Mouse (Mus musculus): Measurements from ENCODE around the gene Arfgap1.

Arfgap1 gene

GRCm38 (mm10) chr2:180986449-180986848 lies 19.4 kb downstream of the Arfgap1 start, which contains the start of gene Col20a1:
Gene Col20a1 (plus strand): TSS chr2:180986535.
- no peak for DNase-seq

DNA sequence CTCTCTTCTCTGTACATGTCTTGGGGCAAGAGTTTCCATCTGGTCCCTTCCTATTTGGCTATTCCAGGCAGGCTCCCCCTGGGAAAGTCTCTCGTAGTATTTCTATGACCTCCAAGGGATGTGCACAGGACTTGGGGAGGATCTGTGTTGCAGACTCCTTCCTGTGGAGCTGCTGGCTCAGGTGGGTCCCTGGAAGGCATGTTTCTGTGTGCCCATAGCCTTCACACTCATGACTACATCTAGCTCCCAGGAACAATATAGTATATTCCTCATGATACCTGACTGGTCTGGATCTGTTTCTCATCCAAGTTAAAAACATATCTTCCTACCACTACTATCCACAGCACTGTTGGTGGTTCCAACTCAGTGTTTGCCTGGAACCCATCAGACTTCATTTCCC lies 20.0 kb downstream of the Arfgap1 start:
- no peak for DNase-seq

DNA sequence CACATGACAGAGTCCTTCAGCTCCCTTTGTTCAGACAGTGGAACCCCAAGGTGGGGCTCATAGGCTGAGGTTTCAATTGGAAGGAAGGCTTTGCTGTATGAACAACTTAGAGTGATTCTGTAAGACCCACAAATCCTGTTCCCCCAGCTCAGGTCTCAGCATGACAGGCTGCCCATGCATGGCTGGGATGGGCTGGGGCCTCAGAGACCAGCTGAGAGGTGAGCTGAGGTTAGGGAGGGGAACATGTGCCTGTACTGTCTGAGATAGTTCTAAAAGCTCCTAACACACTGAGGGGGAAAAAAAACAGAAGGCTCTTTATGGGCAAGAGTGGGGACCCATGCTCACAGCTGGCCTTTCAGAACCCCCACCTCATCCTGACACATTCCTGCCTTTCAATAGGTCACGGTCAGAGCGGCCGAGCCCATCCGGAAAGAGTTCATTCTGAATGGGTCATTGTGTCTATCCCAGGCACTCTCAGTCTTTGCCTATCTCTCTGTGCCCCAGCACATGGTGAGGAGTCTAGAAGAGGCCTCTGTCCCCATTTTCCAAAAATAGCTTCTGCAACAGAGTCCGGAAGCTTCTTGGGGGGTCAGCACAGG lies 20.5 kb downstream of the Arfgap1 start:
- peak; percentile 26 for DNase-seq

- DNase-seq: no peak
Observed at GRCm38 (mm10) chr2:180988347-180988913, 21.4 kb downstream of the Arfgap1 start.

GRCm38 (mm10) chr2:180988948-180989347 lies 21.9 kb downstream of the Arfgap1 start:
- DNase-seq: no peak

DNA sequence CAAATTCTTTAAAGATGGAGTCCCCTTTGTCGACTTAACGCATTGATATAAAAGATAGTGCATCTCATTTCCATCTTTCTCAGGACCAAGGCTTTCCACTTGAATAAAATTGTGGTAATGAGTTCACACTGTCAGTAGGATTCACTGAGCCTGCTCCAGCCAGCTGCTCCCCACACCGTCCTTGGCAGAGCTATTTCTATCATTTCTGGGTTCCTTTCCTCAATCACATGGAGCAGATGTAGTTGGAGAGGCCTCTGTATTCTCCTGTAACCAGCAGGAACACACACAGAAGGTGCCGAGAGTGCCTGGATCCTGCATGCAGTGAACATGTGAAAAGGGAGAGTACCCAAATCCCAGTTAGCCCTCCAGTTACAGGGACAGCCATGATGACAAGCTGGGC lies 23.3 kb downstream of the Arfgap1 start:
- no peak for DNase-seq

GRCm38 (mm10) chr2:180994360-180994759 lies 27.3 kb downstream of the Arfgap1 start:
- DNase-seq: no peak

GRCm38 (mm10) chr2:180995457-180995856 lies 28.4 kb downstream of the Arfgap1 start:
- no peak for DNase-seq

DNA sequence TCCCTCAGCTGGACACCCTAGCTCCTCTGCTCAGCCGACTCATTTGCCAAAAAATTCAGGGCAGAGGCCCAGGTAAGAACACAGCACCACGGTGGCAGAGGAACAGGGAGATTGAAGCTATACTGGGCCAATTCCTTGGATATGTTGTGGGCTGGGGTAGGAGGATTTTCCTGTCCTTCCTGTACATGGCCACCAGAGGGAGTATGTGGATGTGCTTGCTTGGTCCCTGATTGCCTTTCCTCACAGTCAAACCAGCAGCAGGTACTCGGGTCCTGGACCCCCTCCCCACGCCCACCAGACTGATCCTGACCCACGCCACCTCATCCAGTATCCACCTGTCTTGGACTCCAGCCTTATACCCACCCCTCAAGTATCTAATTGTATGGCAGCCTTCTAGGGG lies 29.4 kb downstream of the Arfgap1 start:
- DNase-seq: peak; percentile 64

DNA sequence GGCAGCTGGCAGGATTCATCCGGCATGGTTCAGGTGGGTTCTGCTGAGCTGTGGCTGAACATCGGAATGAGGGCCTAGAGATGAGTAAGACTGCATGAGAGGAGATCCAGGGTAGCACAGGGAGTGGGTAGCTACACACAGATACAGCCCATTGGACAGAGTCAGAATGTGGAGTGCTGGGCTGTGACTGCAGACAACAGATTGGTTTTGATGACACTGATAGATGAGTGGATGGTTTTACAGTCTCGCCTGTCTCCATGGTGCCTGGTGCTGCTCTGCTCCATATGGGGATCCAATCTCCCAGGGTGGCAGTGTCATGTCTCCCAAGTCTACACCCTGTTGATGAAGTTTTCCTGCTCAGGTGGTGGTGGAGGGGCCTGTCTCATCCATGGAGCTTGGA lies 29.9 kb downstream of the Arfgap1 start:
- no peak for DNase-seq

DNA sequence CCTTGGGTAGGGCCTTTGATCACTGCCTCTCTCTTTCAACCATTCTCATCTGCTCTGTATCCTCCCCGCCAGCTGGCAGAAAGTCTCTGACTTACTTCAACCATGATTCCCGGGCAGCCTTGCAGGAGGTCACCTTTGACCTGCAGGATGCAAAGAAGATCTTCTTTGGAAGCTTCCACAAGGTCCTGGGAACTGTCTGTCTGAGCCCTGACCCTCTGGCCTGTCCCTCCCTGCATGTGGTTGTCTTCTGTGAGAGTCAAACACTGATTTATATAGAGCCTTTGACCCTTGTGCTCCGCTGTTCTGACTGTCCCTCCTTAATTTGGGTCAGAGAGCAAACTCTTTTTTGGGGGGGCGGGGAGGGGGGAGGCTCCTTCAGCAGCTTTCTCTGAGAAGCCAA lies 40.0 kb downstream of the Arfgap1 start:
- DNase-seq: peak; percentile 20

- no peak for DNase-seq
Observed at GRCm38 (mm10) chr2:181008339-181008738, 41.3 kb downstream of the Arfgap1 start.

- DNase-seq: no peak
Observed at GRCm38 (mm10) chr2:181031406-181031934, 64.4 kb downstream of the Arfgap1 start.

Data from embryo, embryonic 11 days (tissue).